Mouse (Mus musculus): ENCODE results near the gene Olfr138.

Gene Olfr138

DNA sequence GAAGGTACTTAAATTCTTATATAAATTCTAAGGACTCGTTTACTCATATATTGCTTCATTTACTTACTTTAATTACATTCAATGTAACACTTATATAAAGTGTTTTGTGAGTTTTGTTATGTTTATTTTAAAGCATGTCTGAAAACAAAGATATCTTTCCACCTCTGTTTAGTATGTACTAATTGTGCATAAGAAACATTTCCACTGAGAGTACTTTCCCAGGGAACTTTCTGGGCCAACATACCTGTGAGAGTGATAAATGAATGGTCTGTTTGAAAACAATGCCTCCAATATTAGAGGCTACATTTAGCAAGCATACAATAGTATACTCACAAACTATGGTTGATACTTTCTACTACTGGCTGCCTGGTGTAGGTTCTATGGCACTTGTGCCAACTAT is at the start of gene Olfr138:
TSS of gene Olfr138 (plus strand) at position 301 of the 400 bp plus-strand sequence.
- DNase-seq: no peak

DNA sequence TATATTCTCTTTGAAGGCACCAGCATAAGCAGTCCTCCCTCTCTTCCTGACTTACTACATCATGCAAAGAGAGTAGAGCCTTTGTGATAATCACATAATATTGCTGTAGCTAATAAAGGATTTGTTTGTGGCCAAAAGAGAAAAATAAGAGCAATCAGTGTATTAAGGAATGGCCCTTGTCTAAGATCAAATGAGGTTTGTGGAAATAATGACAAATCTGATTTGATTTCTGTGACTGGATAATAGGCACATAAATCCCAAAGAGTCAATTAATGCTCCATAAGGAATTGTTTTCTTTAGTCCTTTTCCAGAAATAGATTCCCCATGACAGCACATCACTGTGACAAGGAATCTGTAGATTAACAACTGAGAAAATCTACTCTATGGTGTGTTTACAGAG is 46.6 kb downstream of the Olfr138 start, which contains the start of gene Olfr137:
TSS of gene Olfr137 (minus strand) at position 101 of the 400 bp plus-strand sequence.
- DNase-seq: no peak
